Mouse (Mus musculus) liver, postnatal 0 days (tissue): ENCODE data around the gene Zyg11b.

Experiments
- CTCF ChIP-seq: sonication (generic); IDR thresholded peaks from 2 replicates; pipeline ENCODE4 v1.5.1; 2016; ENCODE audit warnings: antibody characterized with exemption, low read depth
- EP300 ChIP-seq: IDR thresholded peaks from 2 replicates; pipeline ENCODE4 v1.6.1; 2016; ENCODE audit warnings: antibody characterized with exemption, low read depth, mild to moderate bottlenecking

- TF ChIP-seq CTCF (no peak), EP300 (no peak)
Observed at GRCm38 (mm10) chr4:108349836-108350547, 49.1 kb upstream of the Zyg11b start.
